Mouse (Mus musculus): ENCODE measurements around the gene Fbxo31. TPM values are rescaled to one million over a fixed set of nuclear protein-coding genes. Genes with fewer than 3 reads are reported as not detected.

Fbxo31 gene
- polyA plus RNA-seq, 1 experiment from 2014 or later, result 15.9 TPM

DNA sequence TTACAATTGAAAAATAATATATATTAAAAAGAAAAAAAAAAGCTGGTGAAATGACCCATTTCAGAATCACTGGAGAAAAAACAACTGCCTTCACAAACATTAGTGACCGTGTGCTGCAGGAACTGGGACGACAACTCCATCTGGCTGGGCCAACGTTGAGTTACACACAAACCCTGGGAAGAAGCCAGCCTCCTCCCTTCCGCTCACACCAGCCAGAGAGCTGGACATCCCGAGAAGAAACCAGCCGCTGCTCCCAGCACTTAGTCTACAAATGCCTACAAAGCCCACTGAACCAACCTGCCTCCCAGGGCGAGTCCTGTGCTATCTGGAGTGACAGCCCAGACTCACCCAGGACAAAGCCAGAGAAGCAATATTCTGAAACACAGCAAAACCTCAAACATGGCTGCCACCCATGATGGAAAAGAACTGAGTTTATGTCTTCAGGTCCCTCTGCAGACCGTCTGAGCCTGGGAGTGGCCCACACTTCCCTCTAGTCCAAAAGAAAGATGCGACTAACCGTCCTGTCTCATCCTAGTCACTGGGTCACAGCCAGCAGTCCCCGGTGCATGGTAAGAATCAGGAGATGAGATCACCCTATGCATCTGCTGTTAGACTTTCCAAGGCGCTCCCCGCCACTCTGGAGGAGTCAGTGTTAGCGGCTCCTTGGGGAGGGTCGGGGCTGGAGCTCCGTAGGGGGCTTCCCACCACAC lies 16.8 kb downstream of the Fbxo31 start:
- no peak for ATAC-seq (ENCODE audit: borderline replicate concordance, extremely low read depth, low FRiP score, low TSS enrichment)
- H3K36me3 ChIP-seq, result peaks cover 7% of the 10 kb centered on the region; the same call in 1 of the 2 replicates
- no peaks in the 10 kb centered on the region for H3K9me3 ChIP-seq
- H3K27me3 ChIP-seq, result no peaks in the 10 kb centered on the region
- 72% methylated on average over 15 of the region's 16 CpGs for WGBS
- no peak overlapping the region for H3K4me2 ChIP-seq
- no peak overlapping the region for H3K4me3 ChIP-seq
- no peak overlapping the region for H3K27ac ChIP-seq
- no peaks in the 10 kb centered on the region for H3K4me1 ChIP-seq
- H3K9ac ChIP-seq, result no peak overlapping the region

DNA sequence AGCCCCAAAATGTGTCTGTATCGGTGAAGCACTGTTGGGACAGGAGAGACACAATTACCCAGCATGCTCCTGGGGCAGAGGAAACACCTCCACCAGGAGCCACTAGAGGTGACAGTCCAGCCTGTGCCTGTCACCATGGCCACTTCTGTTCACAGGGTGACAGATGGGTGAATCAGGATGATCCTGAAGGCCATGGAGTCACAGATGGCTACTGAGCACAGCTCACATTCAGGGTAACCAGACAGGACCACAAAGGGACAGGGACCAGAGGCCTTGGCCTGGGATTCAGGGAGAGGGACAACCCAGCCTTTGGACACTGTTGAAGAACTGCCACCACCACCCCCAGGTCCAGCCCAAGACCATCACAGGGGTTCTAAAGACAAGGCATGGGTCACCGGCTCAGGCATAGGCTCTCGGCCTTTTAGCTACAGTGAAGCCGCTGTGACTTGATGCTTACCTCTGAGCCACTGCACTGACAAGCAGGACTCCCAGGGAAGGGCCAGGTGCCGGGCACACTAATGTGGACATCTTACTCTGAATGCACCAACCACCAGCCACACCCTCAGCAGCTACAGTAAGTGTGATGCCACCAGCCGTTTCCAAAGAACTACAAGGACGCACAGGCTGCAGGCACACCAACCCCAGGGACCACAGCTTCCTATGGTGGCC lies 18.0 kb downstream of the Fbxo31 start:
- WGBS, result 91% methylated on average over 7 of the region's 7 CpGs
- no peaks in the 10 kb centered on the region for H3K9me3 ChIP-seq
- no peak overlapping the region for H3K27ac ChIP-seq
- peaks cover 7% of the 10 kb centered on the region; the same call in 1 of the 2 replicates for H3K36me3 ChIP-seq
- no peak overlapping the region for H3K4me3 ChIP-seq
- no peaks in the 10 kb centered on the region for H3K27me3 ChIP-seq
- no peak overlapping the region for H3K9ac ChIP-seq
- no peaks in the 10 kb centered on the region for H3K4me1 ChIP-seq
- no peak overlapping the region for H3K4me2 ChIP-seq
- ATAC-seq (ENCODE audit: borderline replicate concordance, extremely low read depth, low FRiP score, low TSS enrichment), result no peak

DNA sequence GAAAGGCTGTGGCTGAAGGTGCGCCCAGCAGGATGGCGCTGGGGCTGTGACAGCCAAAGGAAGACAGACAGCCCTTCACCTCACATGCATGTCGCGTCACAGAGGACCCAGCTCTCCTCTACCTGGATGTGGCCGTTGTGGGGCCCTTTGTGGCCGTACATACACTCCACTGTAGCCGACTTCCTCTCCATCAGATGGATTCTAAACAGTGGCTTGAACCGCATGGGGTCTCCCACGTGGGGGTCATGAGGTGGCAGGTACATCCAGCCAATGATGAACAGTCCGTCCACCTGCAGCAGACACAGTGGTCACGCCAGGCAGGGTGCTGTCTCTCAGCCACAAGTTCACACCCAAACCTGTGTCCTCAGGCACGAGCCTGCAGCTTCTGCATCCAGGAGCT lies 18.8 kb downstream of the Fbxo31 start:
- no peak overlapping the region for H3K4me2 ChIP-seq
- no peak overlapping the region for H3K4me3 ChIP-seq
- no peak for ATAC-seq (ENCODE audit: borderline replicate concordance, extremely low read depth, low FRiP score, low TSS enrichment)
- no peaks in the 10 kb centered on the region for H3K9me3 ChIP-seq
- H3K4me1 ChIP-seq, result no peaks in the 10 kb centered on the region
- no peaks in the 10 kb centered on the region for H3K27me3 ChIP-seq
- WGBS, result 88% methylated on average over 12 of the region's 12 CpGs
- H3K9ac ChIP-seq, result no peak overlapping the region
- H3K36me3 ChIP-seq, result peaks cover 11% of the 10 kb centered on the region
- H3K27ac ChIP-seq, result no peak overlapping the region

DNA sequence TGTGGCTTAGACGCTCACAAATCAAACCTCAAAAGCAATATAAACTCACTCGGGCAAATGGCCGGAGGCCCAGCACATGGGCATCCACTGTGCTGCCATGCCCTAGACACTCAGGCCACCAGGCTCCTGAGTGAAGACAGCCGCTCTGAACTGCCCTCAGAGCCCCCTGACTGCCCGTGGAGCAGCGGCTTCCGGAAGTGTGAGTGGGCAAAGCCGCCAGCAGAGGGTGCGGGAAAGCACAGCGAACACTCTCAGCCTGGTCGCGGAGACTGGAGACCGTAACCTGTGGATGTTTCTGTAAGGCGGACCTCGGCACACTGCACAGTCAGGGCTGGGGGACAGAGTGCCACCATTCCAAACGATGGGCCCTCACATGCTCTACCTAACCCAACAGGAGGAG lies 20.1 kb downstream of the Fbxo31 start:
- Histone ChIP-seq H3K27me3 (no peaks in the 10 kb centered on the region), H3K36me3 (peaks cover 22% of the 10 kb centered on the region), H3K9ac (no peak overlapping the region), H3K9me3 (no peaks in the 10 kb centered on the region), H3K4me3 (no peak overlapping the region), H3K4me2 (no peak overlapping the region), H3K27ac (no peak overlapping the region), H3K4me1 (no peaks in the 10 kb centered on the region)
- WGBS, result 82% methylated on average over 16 of the region's 16 CpGs
- no peak for ATAC-seq (ENCODE audit: borderline replicate concordance, extremely low read depth, low FRiP score, low TSS enrichment)

DNA sequence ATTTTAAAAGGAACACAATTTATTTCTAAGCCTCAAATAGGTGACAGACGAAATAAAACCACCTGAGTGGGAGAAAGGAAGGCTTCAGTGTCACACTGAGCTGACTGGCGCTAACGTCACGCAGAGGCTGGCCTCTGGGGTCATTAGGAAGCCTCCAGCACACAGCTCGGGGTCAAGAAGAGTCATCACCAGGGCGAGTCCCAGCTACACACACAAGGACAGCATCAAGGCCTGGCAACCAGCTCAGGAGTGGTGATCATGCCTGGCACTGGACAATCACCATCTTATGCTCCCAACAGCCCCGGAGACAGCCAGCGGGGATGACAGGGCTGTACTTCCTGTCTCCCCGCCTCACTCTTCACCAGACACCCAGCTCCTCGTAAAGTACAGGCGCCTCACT lies 20.9 kb downstream of the Fbxo31 start:
- no peaks in the 10 kb centered on the region for H3K4me1 ChIP-seq
- H3K4me3 ChIP-seq, result no peak overlapping the region
- no peak overlapping the region for H3K4me2 ChIP-seq
- H3K9me3 ChIP-seq, result no peaks in the 10 kb centered on the region
- H3K27me3 ChIP-seq, result no peaks in the 10 kb centered on the region
- 82% methylated on average over 11 of the region's 11 CpGs for WGBS
- H3K9ac ChIP-seq, result no peak overlapping the region
- ATAC-seq (ENCODE audit: borderline replicate concordance, extremely low read depth, low FRiP score, low TSS enrichment), result no peak
- no peak overlapping the region for H3K27ac ChIP-seq
- H3K36me3 ChIP-seq, result peaks cover 28% of the 10 kb centered on the region

DNA sequence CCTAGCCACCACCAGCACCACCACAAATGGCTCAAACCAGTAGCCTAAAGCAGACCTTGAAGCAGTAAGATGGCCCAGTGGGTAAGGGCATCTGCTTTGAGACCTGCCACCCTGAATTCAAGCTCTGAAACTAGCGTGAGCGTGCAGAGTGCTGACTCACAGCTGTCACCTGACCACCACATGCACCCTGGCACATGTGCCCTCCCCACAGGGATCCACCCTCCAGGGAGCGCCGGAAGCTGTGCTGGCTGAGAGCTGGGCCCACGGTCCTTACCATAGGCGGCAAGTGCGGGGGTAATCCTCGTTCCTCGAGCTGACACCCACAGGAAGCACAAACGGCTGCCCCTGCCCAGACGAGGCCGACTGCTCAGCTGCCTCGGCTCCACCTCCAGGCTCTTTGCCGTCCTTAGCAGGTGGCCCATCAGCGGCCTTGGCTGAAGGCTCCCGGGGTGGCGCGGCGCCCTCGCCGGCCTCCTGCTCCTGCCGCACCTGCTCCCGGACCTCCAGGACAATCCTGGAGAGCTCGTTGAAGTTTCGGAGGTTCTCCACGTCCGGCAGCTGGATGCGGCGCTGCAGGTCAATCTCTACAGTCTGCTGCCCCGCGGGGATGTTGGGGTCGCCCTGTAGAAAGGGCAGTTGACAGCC lies 24.7 kb downstream of the Fbxo31 start:
- Histone ChIP-seq H3K4me2 (no peak overlapping the region), H3K27me3 (no peaks in the 10 kb centered on the region), H3K4me3 (no peak overlapping the region), H3K9ac (no peak overlapping the region), H3K36me3 (peaks cover 36% of the 10 kb centered on the region), H3K4me1 (no peaks in the 10 kb centered on the region; the same call in 1 of the 2 replicates), H3K27ac (no peak overlapping the region), H3K9me3 (no peaks in the 10 kb centered on the region)
- no peak for ATAC-seq (ENCODE audit: borderline replicate concordance, extremely low read depth, low FRiP score, low TSS enrichment)
- 90% methylated on average over 32 of the region's 32 CpGs for WGBS

DNA sequence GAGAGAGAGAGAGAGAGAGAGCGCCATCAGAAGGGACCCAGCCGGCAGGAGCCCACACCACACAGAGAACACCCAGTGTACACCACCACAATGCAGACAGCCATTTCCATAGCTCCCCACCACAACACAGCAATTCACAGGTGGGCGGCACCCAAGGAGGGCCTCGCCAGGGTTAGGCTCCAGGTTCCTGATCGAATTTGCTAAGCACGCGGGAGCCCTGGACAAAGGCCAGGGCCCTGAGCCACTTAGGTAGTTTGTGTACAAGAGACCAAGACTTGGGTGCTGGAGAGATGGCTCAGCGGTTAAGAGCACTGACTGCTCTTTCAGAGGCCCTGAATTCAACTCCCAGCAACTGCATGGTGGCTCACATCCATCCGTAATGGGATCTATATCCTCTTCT lies 26.1 kb downstream of the Fbxo31 start:
- Histone ChIP-seq H3K27ac (no peak overlapping the region), H3K4me2 (no peak overlapping the region), H3K4me1 (no peaks in the 10 kb centered on the region; the same call in 1 of the 2 replicates), H3K4me3 (no peak overlapping the region), H3K27me3 (no peaks in the 10 kb centered on the region), H3K36me3 (peaks cover 36% of the 10 kb centered on the region), H3K9me3 (no peaks in the 10 kb centered on the region), H3K9ac (no peak overlapping the region)
- ATAC-seq (ENCODE audit: borderline replicate concordance, extremely low read depth, low FRiP score, low TSS enrichment), result no peak
- WGBS, result 82% methylated on average over 9 of the region's 9 CpGs

DNA sequence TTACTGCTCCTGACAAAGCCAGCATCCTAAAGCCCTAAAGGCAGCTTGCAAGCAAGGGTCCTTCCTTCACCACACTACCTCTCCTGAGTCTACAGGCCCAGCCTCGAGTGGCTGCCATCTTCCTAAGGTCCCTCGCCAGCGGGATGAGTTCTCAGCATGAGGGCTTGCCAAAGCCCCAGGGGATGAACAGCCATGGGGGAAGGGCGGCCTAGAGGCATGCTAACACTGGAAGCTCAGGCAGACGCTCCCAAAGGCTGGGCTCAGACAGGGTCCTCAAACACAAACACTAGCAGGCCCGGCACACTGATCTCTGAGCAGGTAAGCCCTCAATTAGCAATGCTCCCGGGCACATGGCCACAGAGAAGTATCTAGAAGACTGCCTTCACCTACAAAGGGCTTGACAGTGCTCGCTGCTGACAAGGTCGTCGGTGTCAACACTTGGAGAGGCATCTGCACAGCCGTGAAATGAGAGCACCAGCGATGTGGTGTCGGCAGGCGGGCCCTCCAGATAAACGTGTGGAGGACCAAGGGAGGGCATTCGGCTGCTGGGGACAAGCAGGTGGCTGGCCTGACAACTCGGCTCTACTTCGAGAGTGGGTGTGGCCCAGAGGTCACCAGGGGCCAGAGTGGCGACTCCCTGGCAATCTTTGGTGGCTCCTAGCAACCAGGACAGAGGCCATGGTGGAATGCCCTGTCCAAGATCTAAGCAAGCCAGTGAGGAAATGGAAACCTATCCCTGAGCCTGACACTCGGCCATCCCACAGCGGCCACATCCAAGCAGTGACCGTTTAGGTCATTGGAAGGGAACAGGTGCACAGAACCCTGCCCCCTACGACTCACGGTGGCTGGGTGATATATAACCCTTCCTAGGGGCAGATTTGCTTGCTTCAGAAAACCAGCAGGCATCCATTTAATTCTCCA lies 27.3 kb downstream of the Fbxo31 start:
- Histone ChIP-seq H3K27ac (no peak overlapping the region), H3K9ac (no peak overlapping the region), H3K36me3 (peaks cover 36% of the 10 kb centered on the region), H3K4me3 (no peak overlapping the region), H3K4me2 (no peak overlapping the region), H3K4me1 (no peaks in the 10 kb centered on the region; the same call in 1 of the 2 replicates), H3K27me3 (no peaks in the 10 kb centered on the region), H3K9me3 (no peaks in the 10 kb centered on the region)
- no peak for ATAC-seq (ENCODE audit: borderline replicate concordance, extremely low read depth, low FRiP score, low TSS enrichment)
- WGBS, result 54% methylated on average over 24 of the region's 24 CpGs

DNA sequence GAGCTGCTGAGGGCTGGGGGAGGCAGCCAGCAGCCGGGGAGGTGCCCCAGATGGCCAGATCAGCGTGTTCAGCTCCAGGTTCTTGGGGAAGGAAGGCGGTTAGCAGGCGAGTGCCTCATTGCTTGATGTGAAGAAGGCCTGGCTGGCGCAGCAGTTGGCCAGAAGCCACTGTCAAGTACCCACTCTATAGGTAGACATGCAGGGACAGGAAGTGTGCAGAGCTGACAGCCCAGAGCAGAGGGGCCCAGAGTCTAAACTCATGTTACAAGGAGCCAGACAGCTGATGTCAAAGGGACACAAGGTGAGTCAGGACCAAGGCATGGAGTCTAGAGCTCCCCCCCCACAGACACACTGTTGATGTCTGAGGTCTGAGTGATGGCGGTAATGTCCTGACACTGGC lies 28.6 kb downstream of the Fbxo31 start:
- Histone ChIP-seq H3K27ac (no peak overlapping the region), H3K4me3 (no peak overlapping the region), H3K4me1 (no peaks in the 10 kb centered on the region; the same call in 1 of the 2 replicates), H3K4me2 (no peak overlapping the region), H3K9me3 (no peaks in the 10 kb centered on the region), H3K9ac (no peak overlapping the region), H3K27me3 (peaks cover 5% of the 10 kb centered on the region; the same call in 1 of the 2 replicates), H3K36me3 (peaks cover 35% of the 10 kb centered on the region)
- 70% methylated on average over 6 of the region's 6 CpGs for WGBS
- ATAC-seq (ENCODE audit: borderline replicate concordance, extremely low read depth, low FRiP score, low TSS enrichment), result 0 out of 2 replicates have a peak, but pooled peaks have one; percentile 7

DNA sequence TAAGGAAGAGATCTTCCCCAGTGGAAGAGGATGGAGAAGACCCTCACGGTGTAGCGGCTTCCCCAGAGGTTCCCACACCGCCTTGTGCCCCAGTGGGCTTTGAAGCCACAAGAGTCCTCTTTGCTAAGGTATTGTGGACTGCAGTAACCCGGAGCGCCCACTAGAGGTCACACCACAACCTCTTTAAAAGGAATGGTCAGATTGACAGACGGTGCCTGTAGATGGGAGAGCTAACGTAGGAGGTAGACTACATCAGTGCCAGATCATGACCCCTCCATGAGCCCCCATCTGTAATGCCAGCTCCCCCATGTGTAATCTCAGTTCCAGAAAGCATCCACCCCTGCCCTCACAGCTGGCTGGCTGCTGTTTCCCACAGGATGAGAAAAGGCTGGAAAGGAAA lies 31.5 kb downstream of the Fbxo31 start:
- H3K27ac ChIP-seq, result no peak overlapping the region
- ATAC-seq (ENCODE audit: borderline replicate concordance, extremely low read depth, low FRiP score, low TSS enrichment), result no peak
- H3K27me3 ChIP-seq, result peaks cover 5% of the 10 kb centered on the region; the same call in 1 of the 2 replicates
- H3K4me2 ChIP-seq, result no peak overlapping the region
- peaks cover 15% of the 10 kb centered on the region; the same call in 1 of the 2 replicates for H3K36me3 ChIP-seq
- WGBS, result 7% methylated on average over 7 of the region's 7 CpGs
- H3K9ac ChIP-seq, result no peak overlapping the region
- H3K4me1 ChIP-seq, result peaks cover 5% of the 10 kb centered on the region
- H3K9me3 ChIP-seq, result no peaks in the 10 kb centered on the region
- H3K4me3 ChIP-seq, result no peak overlapping the region

DNA sequence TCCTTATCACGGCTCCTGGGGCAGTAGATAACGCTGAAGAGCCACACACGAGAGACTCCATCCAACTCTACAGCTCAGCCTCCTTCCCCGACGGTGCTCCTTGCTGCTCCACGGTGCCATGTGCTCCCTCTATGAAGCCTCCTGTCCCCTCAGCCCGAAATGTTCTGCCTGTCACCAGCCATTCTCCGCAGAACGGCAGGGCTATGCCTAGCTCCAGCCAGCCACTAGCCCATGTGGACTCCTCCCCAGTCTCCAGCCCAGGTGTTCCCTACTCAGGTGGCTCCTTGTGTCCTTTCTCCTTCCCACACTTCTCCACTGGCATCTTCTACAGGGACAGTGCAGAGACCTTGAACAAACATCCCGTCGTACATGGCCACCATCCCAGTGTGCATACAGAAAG lies 33.7 kb downstream of the Fbxo31 start:
- Histone ChIP-seq H3K27me3 (peaks cover 5% of the 10 kb centered on the region; the same call in 1 of the 2 replicates), H3K9me3 (no peaks in the 10 kb centered on the region), H3K9ac (no peak overlapping the region), H3K4me1 (peaks cover 5% of the 10 kb centered on the region), H3K36me3 (no peaks in the 10 kb centered on the region), H3K4me3 (no peak overlapping the region), H3K27ac (no peak overlapping the region), H3K4me2 (no peak overlapping the region)
- ATAC-seq (ENCODE audit: borderline replicate concordance, extremely low read depth, low FRiP score, low TSS enrichment), result no peak
- 50% methylated on average over 11 of the region's 11 CpGs for WGBS
